Mouse (Mus musculus): ENCODE data around the gene Naa40.

- TF ChIP-seq ZC3H11A (IDR thresholded peaks at IDR 0.05; ENCODE audit: borderline replicate concordance, low read depth, low read length): no peak
- TF ChIP-seq HCFC1 (IDR thresholded peaks at IDR 0.05; ENCODE audit: borderline replicate concordance, insufficient read depth, low read length): no peak
Observed at GRCm38 (mm10) chr19:7257881-7258280, 16.9 kb upstream of the Naa40 start.
